Mouse (Mus musculus) limb, embryonic 10.5 days (tissue): ENCODE measurements around the gene 4930519G04Rik. TPM values are rescaled to one million over a fixed set of nuclear protein-coding genes. Genes with fewer than 3 reads are reported as not detected.
A peak's percentile ranks its signal among the peaks of the same experiment; 100 is the strongest.
"Not testable (repeated sequence)": the region's sequence is repeated elsewhere in the genome, so short reads cannot be mapped to it uniquely, and the experiment has no call there.

ENCODE experiments used
- DNase-seq: peaks from one replicate; pipeline ENCODE4 v3.0.0-alpha.2; 2017; ENCODE audit warnings: low spot score
- H3K27ac ChIP-seq: fragments of 300-500 bp; sonication (generic); 2 replicates; pipeline ENCODE4 v1.5.1; 2016; ENCODE audit warnings: mild to moderate bottlenecking
- H3K27me3 ChIP-seq: fragments of 300-500 bp; sonication (generic); 2 replicates; pipeline ENCODE4 v1.6.1; 2016; ENCODE audit warnings: low read depth, mild to moderate bottlenecking; ENCODE audit not compliant: poor library complexity, severe bottlenecking
- H3K36me3 ChIP-seq: fragments of 300-500 bp; sonication (generic); 2 replicates; pipeline ENCODE4 v1.6.1; 2016; ENCODE audit warnings: mild to moderate bottlenecking, moderate library complexity
- H3K4me1 ChIP-seq: fragments of 300-500 bp; sonication (generic); 2 replicates; pipeline ENCODE4 v1.6.1; 2016
- H3K4me3 ChIP-seq: fragments of 300-500 bp; sonication (generic); 2 replicates; pipeline ENCODE4 v1.5.1; 2016; ENCODE audit warnings: mild to moderate bottlenecking, moderate library complexity
- H3K9me3 ChIP-seq: fragments of 300-500 bp; sonication (generic); replicated peaks from 2 replicates; pipeline ENCODE4 v1.6.1; 2016; ENCODE audit warnings: mild to moderate bottlenecking
- WGBS: fragments of 180-500 bp; shearing (Covaris S2); methylation state at CpG from one replicate; pipeline ENCODE4 v1.1.7; 2016; 5-methylcytosine and 5-hydroxymethylcytosine counted together
- polyA plus RNA-seq: library from polyadenylated mRNA; unstranded; fragments of >200 nt; fragmentation: Nextera tagmentation; extraction: Ambion mirVana; gene quantifications from 2 replicates; pipeline ENCODE4 v1.2.1, GENCODE M21; 2016

4930519G04Rik gene
- polyA plus RNA-seq, 1 experiment from 2014 or later = not detected

- Histone ChIP-seq H3K9me3 (no peaks in the 10 kb centered on the region), H3K4me3 (no peak overlapping the region), H3K27me3 (no peaks in the 10 kb centered on the region), H3K4me1 (peaks cover 17% of the 10 kb centered on the region), H3K27ac (no peak overlapping the region), H3K36me3 (peaks cover 42% of the 10 kb centered on the region)
- no peak for DNase-seq
- 74% methylated on average over 6 of the region's 6 CpGs for WGBS
Observed at GRCm38 (mm10) chr5:114816599-114816998, 36.9 kb upstream of the 4930519G04Rik start.

GRCm38 (mm10) chr5:114818124-114818523 is 35.3 kb upstream of the 4930519G04Rik start:
- H3K27ac ChIP-seq = no peak overlapping the region
- H3K4me3 ChIP-seq = no peak overlapping the region
- H3K4me1 ChIP-seq = peaks cover 10% of the 10 kb centered on the region; the same call in 1 of the 2 replicates
- H3K27me3 ChIP-seq = no peaks in the 10 kb centered on the region
- no peak for DNase-seq
- WGBS = 84% methylated on average over 11 of the region's 11 CpGs
- peaks cover 41% of the 10 kb centered on the region for H3K36me3 ChIP-seq
- no peaks in the 10 kb centered on the region; the same call in 1 of the 2 replicates for H3K9me3 ChIP-seq

- 8% methylated on average over 53 of the region's 53 CpGs for WGBS
- DNase-seq = peak; percentile 96
- Histone ChIP-seq H3K4me3 (peak within 1 kb of the TSS; percentile 89), H3K27ac (peak within 1 kb of the TSS; percentile 94), H3K9me3 (no peaks in the 10 kb centered on the region; the same call in 1 of the 2 replicates), H3K4me1 (peaks cover 15% of the 10 kb centered on the region), H3K27me3 (no peaks in the 10 kb centered on the region), H3K36me3 (peaks cover 28% of the 10 kb centered on the region)
Observed at GRCm38 (mm10) chr5:114822796-114823688, 30.4 kb upstream of the 4930519G04Rik start, which contains the start of gene 1500011B03Rik. Gene 1500011B03Rik (minus strand): TSS chr5:114823468.

GRCm38 (mm10) chr5:114824197-114824596 is 29.3 kb upstream of the 4930519G04Rik start:
- Histone ChIP-seq H3K27ac (no peak overlapping the region), H3K27me3 (no peaks in the 10 kb centered on the region), H3K36me3 (peaks cover 28% of the 10 kb centered on the region), H3K4me3 (peak overlapping the region; percentile 25), H3K4me1 (peaks cover 15% of the 10 kb centered on the region), H3K9me3 (no peaks in the 10 kb centered on the region; the same call in 1 of the 2 replicates)
- DNase-seq = peak; percentile 59
- 20% methylated on average over 9 of the region's 9 CpGs for WGBS

- Histone ChIP-seq H3K27me3 (no peaks in the 10 kb centered on the region), H3K4me3 (peak overlapping the region; percentile 52), H3K9me3 (no peaks in the 10 kb centered on the region; the same call in 1 of the 2 replicates), H3K4me1 (peaks cover 15% of the 10 kb centered on the region), H3K36me3 (peaks cover 14% of the 10 kb centered on the region), H3K27ac (peak overlapping the region; percentile 88)
- peak; percentile 91 for DNase-seq
- WGBS = 10% methylated on average over 27 of the region's 27 CpGs
Observed at GRCm38 (mm10) chr5:114825978-114826691, 27.3 kb upstream of the 4930519G04Rik start.

GRCm38 (mm10) chr5:114827427-114827826 is 26.0 kb upstream of the 4930519G04Rik start:
- Histone ChIP-seq H3K27me3 (no peaks in the 10 kb centered on the region), H3K9me3 (no peaks in the 10 kb centered on the region), H3K4me3 (no peak overlapping the region), H3K4me1 (peaks cover 15% of the 10 kb centered on the region), H3K27ac (no peak overlapping the region), H3K36me3 (peaks cover 1% of the 10 kb centered on the region)
- DNase-seq = no peak
- WGBS = 92% methylated on average over 12 of the region's 12 CpGs

GRCm38 (mm10) chr5:114829740-114830139 is 23.7 kb upstream of the 4930519G04Rik start:
- no peaks in the 10 kb centered on the region for H3K36me3 ChIP-seq
- no peak overlapping the region for H3K27ac ChIP-seq
- no peak overlapping the region for H3K4me3 ChIP-seq
- H3K4me1 ChIP-seq = peaks cover 9% of the 10 kb centered on the region
- no peak for DNase-seq
- 70% methylated on average over 3 of the region's 3 CpGs for WGBS
- H3K9me3 ChIP-seq = no peaks in the 10 kb centered on the region
- no peaks in the 10 kb centered on the region for H3K27me3 ChIP-seq

- 69% methylated on average over 12 of the region's 12 CpGs for WGBS
- DNase-seq = no peak
- no peaks in the 10 kb centered on the region for H3K4me1 ChIP-seq
- no peak overlapping the region for H3K27ac ChIP-seq
- no peaks in the 10 kb centered on the region for H3K36me3 ChIP-seq
- no peaks in the 10 kb centered on the region for H3K9me3 ChIP-seq
- no peak overlapping the region for H3K4me3 ChIP-seq
- H3K27me3 ChIP-seq = no peaks in the 10 kb centered on the region
Observed at GRCm38 (mm10) chr5:114836886-114837285, 16.6 kb upstream of the 4930519G04Rik start.

- WGBS = 66% methylated on average over 5 of the region's 5 CpGs
- H3K4me3 ChIP-seq, H3K36me3 ChIP-seq, H3K9me3 ChIP-seq, H3K27me3 ChIP-seq, DNase-seq, H3K27ac ChIP-seq: not testable (repeated sequence)
- peaks cover 11% of the 10 kb centered on the region for H3K4me1 ChIP-seq
Observed at GRCm38 (mm10) chr5:114840481-114840880, 13.0 kb upstream of the 4930519G04Rik start.

- DNase-seq, H3K27ac ChIP-seq: not testable (repeated sequence)
- 60% methylated on average over 3 of the region's 3 CpGs for WGBS
Observed at GRCm38 (mm10) chr5:114842155-114842554, 11.3 kb upstream of the 4930519G04Rik start.

GRCm38 (mm10) chr5:114842674-114843073 is 10.8 kb upstream of the 4930519G04Rik start:
- H3K27ac ChIP-seq = no peak overlapping the region

More at GRCm38 (mm10) chr5:114842155-114842554, 11.3 kb upstream of the 4930519G04Rik start:
- H3K36me3 ChIP-seq, H3K27me3 ChIP-seq, H3K4me3 ChIP-seq, H3K9me3 ChIP-seq: not testable (repeated sequence)
- H3K4me1 ChIP-seq = peaks cover 11% of the 10 kb centered on the region

GRCm38 (mm10) chr5:114844371-114844770 is 9.1 kb upstream of the 4930519G04Rik start:
- not testable (repeated sequence) for H3K36me3 ChIP-seq, H3K27me3 ChIP-seq, H3K27ac ChIP-seq, DNase-seq, H3K4me3 ChIP-seq, H3K9me3 ChIP-seq
- peaks cover 11% of the 10 kb centered on the region for H3K4me1 ChIP-seq
- 69% methylated on average over 2 of the region's 2 CpGs for WGBS

More at GRCm38 (mm10) chr5:114842674-114843073, 10.8 kb upstream of the 4930519G04Rik start:
- Histone ChIP-seq H3K4me3 (no peak overlapping the region), H3K4me1 (peaks cover 11% of the 10 kb centered on the region), H3K27me3 (no peaks in the 10 kb centered on the region), H3K36me3 (no peaks in the 10 kb centered on the region), H3K9me3 (no peaks in the 10 kb centered on the region)
- DNase-seq = no peak
- WGBS = 66% methylated on average over 5 of the region's 5 CpGs
